In the genomic region with DNA sequence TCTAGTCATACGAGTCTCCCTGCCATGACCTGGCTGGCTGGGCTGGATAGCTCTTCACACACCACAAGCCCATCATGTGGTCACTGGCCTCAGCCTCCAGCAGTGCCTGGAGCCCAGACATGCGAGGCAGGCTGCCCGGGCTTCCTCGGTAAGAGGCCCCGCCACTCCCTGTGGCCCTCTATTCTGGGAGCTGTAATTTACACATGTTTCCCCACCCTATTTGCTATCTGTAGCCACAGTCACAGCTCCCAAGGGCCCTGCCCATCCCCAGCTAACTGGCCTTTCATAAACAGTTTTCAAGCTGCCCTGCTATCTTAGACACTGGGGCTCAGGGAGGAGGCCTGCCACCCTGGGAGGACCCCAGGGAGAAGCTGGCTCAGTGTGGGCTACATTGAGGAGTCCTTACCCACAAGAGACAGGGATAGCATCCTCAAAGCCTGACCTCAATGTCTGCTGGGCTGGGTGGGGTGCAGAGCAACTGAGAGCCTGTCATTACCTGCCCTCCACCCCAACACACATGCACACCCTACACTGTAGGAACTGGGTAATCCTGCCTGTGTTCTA, we compare ENCODE assay signal across 9 mouse cellular contexts. TPM values are rescaled to one million over a fixed set of nuclear protein-coding genes. Genes with fewer than 3 reads are reported as not detected.
DNase-seq lines count a peak whose midpoint lies in the region; ATAC-seq and TF ChIP-seq lines count a peak whose summit lies in the region.
"Had no signal": no experiment of that assay in that cellular context is flagged by ENCODE, and none has a peak within 500 bp of the region (broad histone marks: within the 10 kb centered on the region; RNA-seq: fewer than 3 reads in every experiment).

No protein-coding gene starts in this region.

- intact Hi-C loops in gastrocnemius, adult 2 months (cut with DNase I) = no loop called here
- intact Hi-C loops in left cerebral cortex, adult 2 months (cut with DNase I) = no loop called here

- no peaks in the 10 kb centered on the region for H3K36me3 ChIP-seq in liver, postnatal 0 days (replicated peaks; ENCODE audit: insufficient read depth, low read length)

- no peak for TF ChIP-seq CTCF in gastrocnemius, adult 2 months (IDR thresholded peaks at IDR 0.05)
- TF ChIP-seq CTCF in liver, postnatal 0 days (IDR thresholded peaks at IDR 0.05; ENCODE audit: low read depth) = no peak
- no peak for TF ChIP-seq CTCF in left cerebral cortex, adult 2 months (IDR thresholded peaks at IDR 0.05)

- no peaks in the 10 kb centered on the region for H3K9me3 ChIP-seq in liver, postnatal 0 days (ENCODE audit: low read length)

- no peaks in the 10 kb centered on the region for H3K27me3 ChIP-seq in liver, postnatal 0 days (ENCODE audit: insufficient read depth, low read length)

- H3K9ac ChIP-seq in liver, postnatal 0 days (replicated peaks) = peak overlapping the region; percentile 68

- peak overlapping the region; percentile 66 for H3K4me2 ChIP-seq in liver, postnatal 0 days (ENCODE audit: low read depth, low read length)

- 37% methylated on average over 5 of the region's 5 CpGs for WGBS in liver, postnatal 0 days (ENCODE audit: insufficient replicate concordance)

- peaks cover 30% of the 10 kb centered on the region for H3K4me1 ChIP-seq in liver, postnatal 0 days (ENCODE audit: insufficient read depth)

- TF ChIP-seq EP300 in liver, postnatal 0 days (IDR thresholded peaks at IDR 0.05; ENCODE audit: low read depth) = peak; percentile 83

- peak; percentile 95 for ATAC-seq in liver, postnatal 0 days
- ATAC-seq in monocyte, adult 5-6 weeks (replicated peaks; ENCODE audit: insufficient number of reproducible peaks, low FRiP score, low TSS enrichment, poor library complexity, severe bottlenecking) = no peak

- H3K4me3 ChIP-seq in gastrocnemius, adult 2 months = no peak overlapping the region
- peak overlapping the region; percentile 25; the same call in 1 of the 2 replicates for H3K4me3 ChIP-seq in liver, postnatal 0 days (ENCODE audit: low read depth, low read length)
- H3K4me3 ChIP-seq in left cerebral cortex, adult 2 months = no peak overlapping the region

- peak overlapping the region; percentile 88 for H3K27ac ChIP-seq in gastrocnemius, adult 2 months
- H3K27ac ChIP-seq in liver, postnatal 0 days (ENCODE audit: low read depth) = peak overlapping the region; percentile 97
- no peak overlapping the region for H3K27ac ChIP-seq in left cerebral cortex, adult 2 months

- DNase-seq in gastrocnemius, adult 2 months = peak; percentile 90
- no peak for DNase-seq in gastrocnemius, postnatal 4 days (ENCODE audit: low spot score in 2 of 2)
- DNase-seq in 3134 (ENCODE audit: extremely low read depth, insufficient read length, low spot score) = peak; percentile 75
- DNase-seq in gastrocnemius, adult 8-10 months (ENCODE audit: low spot score in 2 of 2) = peak; percentile 67 to 88
- DNase-seq in liver, postnatal 0 days = peak; percentile 76
- no peak for DNase-seq in left cerebral cortex, adult 2 months (ENCODE audit: extremely low spot score in 1 of 2, low spot score in 2 of 2)
- no peak for DNase-seq in right cerebral cortex, postnatal 36 days (ENCODE audit: low spot score in 2 of 2)
- DNase-seq: kidney, postnatal 25 days had no signal

RNA-seq across cellular contexts. Expression of gene Phospho1, which starts 15.8 kb away (rescaled TPM):
- total RNA-seq in gastrocnemius, adult 2 months (2021) = 100 to 1,000 TPM; 274 to 394 TPM
- 10 to 100 TPM; 82.5 to 91.1 TPM for total RNA-seq in gastrocnemius, postnatal 4 days (2021)
- total RNA-seq in gastrocnemius, adult 8-10 months (2022) = 100 to 1,000 TPM; 341 to 419 (median 369) TPM
- polyA plus RNA-seq in liver, postnatal 0 days (2015; fragmentation: Nextera tagmentation; extraction: Ambion mirVana) = 1.9 and 2.0 TPM in 2 replicates
- 10 to 100 TPM; 75.1 to 80.4 TPM for total RNA-seq in left cerebral cortex, adult 2 months (2021)
- 2.8 to 3.6 TPM in 2 of 3 replicates, not detected in the other for total RNA-seq in monocyte, adult 5-6 weeks (2017)

RNA-seq across cellular contexts. Expression of gene Gngt2, which starts 28.5 kb away (rescaled TPM):
- 1 to 10 TPM; 2.6 to 7.6 TPM for total RNA-seq in gastrocnemius, adult 2 months (2021)
- 10 to 100 TPM; 12.0 to 12.9 TPM for total RNA-seq in gastrocnemius, postnatal 4 days (2021)
- 1 to 10 TPM; 2.3 to 4.0 (median 2.8) TPM for total RNA-seq in gastrocnemius, adult 8-10 months (2022)
- 30.2 and 32.2 TPM in 2 replicates for polyA plus RNA-seq in liver, postnatal 0 days (2015; fragmentation: Nextera tagmentation; extraction: Ambion mirVana)
- 1 to 10 TPM; 2.3 to 3.3 TPM for total RNA-seq in left cerebral cortex, adult 2 months (2021)
- 863 to 2,060 TPM (median 1,763 TPM) in 3 replicates for total RNA-seq in monocyte, adult 5-6 weeks (2017)

RNA-seq across cellular contexts. Expression of gene Abi3, which starts 33.7 kb away (rescaled TPM):
- 1 to 10 TPM; 2.2 to 3.0 TPM for total RNA-seq in gastrocnemius, adult 2 months (2021)
- total RNA-seq in gastrocnemius, postnatal 4 days (2021) = 1 to 10 TPM; 7.6 to 8.5 TPM
- total RNA-seq in gastrocnemius, adult 8-10 months (2022) = 1 to 10 TPM in 3 of 4 experiments, under 1 TPM in 1; 0.77 to 2.2 (median 1.5) TPM
- polyA plus RNA-seq in liver, postnatal 0 days (2015; fragmentation: Nextera tagmentation; extraction: Ambion mirVana) = 9.8 and 10.2 TPM in 2 replicates
- 1 to 10 TPM; 7.6 to 9.4 TPM for total RNA-seq in left cerebral cortex, adult 2 months (2021)
- 160 to 201 TPM (median 188 TPM) in 3 replicates for total RNA-seq in monocyte, adult 5-6 weeks (2017)

Comparison
In these comparisons a context has a peak if more than half of its experiments do, and no peak if none do; other contexts are left out.
1. DNase-seq: peak in gastrocnemius, adult 2 months (single experiment), 3134 (single experiment), gastrocnemius, adult 8-10 months (2 of 2) and liver, postnatal 0 days (single experiment); none in gastrocnemius, postnatal 4 days (0 of 2), left cerebral cortex, adult 2 months (0 of 2) and right cerebral cortex, postnatal 36 days (0 of 2).
2. RNA of gene Phospho1, which starts 15.8 kb away (total RNA-seq): 274 to 394 TPM in gastrocnemius, adult 2 months, 341 to 419 TPM in gastrocnemius, adult 8-10 months, 82.5 to 91.1 TPM in gastrocnemius, postnatal 4 days and 75.1 to 80.4 TPM in left cerebral cortex, adult 2 months; 2.8 to 3.6 TPM in monocyte, adult 5-6 weeks; every median in the first group is over 10 times any median in the second.
3. RNA of gene Gngt2, which starts 28.5 kb away (total RNA-seq): 863 to 2,060 TPM in monocyte, adult 5-6 weeks; 12.0 to 12.9 TPM in gastrocnemius, postnatal 4 days, 2.6 to 7.6 TPM in gastrocnemius, adult 2 months, 2.3 to 3.3 TPM in left cerebral cortex, adult 2 months and 2.3 to 4.0 TPM in gastrocnemius, adult 8-10 months; every median in the first group is over 10 times any median in the second.
4. RNA of gene Abi3, which starts 33.7 kb away (total RNA-seq): 160 to 201 TPM in monocyte, adult 5-6 weeks; 7.6 to 9.4 TPM in left cerebral cortex, adult 2 months, 7.6 to 8.5 TPM in gastrocnemius, postnatal 4 days, 2.2 to 3.0 TPM in gastrocnemius, adult 2 months and 0.77 to 2.2 TPM in gastrocnemius, adult 8-10 months; every median in the first group is over 10 times any median in the second.